Mouse (Mus musculus): Measurements from ENCODE around the gene Gm49387.

DNA sequence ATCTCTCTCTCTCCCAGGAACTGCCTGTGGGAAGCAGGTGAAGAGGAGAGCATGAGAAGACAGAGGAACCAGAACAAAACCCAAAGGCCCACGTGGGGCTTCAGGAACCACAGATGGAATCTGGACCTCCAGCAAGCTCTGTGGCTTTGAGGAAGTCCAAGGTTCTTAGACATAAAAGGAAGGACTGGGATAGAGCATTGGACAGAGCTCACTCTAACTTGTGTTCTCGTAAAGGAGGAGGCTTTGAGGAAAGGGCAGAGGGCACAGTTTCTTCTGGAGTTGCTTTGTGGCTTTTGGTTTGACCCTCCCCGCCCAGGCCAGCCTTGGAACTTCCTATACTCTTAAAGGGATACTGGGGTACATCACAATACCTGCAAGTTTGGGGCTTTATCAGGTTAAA is 108.0 kb downstream of the Gm49387 start:
- TF ChIP-seq POLR2A (IDR thresholded peaks at IDR 0.05; ENCODE audit: low read depth, low read length), result no peak
- TF ChIP-seq CTCF (conservative IDR thresholded peaks at IDR 0.05; ENCODE audit: insufficient read depth, insufficient read length, low read depth, low read length), result no peak
